Mouse (Mus musculus): Measurements from ENCODE around the gene Tab2.

Tab2 gene

GRCm38 (mm10) chr10:7956228-7957001 lies at the start of gene Tab2:
Gene Tab2 (minus strand): TSS chr10:7956230.
- DNase-seq, result peak; percentile 91

GRCm38 (mm10) chr10:7992258-7992919 lies 36.4 kb upstream of the Tab2 start:
- DNase-seq, result no peak

DNA sequence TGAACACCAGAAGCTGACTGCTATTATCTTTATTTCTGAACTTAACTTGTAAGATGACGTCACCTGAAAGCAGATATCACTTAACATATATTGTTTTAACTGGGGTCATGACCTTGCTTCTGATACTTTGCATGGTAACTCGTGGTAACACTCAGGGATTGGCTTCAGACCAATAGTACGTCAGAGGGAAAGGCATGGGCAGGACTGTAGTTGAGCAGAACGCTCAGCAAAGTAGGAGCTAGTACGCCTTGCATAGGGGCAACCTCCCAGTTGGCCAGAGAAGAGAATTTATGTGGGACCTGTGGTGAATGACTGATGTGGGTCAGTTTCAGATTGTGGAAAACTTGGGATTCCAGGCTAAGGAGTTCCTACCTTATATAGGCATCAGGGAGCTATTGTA lies 35.6 kb upstream of the Tab2 start:
- no peak for DNase-seq

GRCm38 (mm10) chr10:7987521-7987920 lies 31.5 kb upstream of the Tab2 start:
- DNase-seq, result no peak

GRCm38 (mm10) chr10:7976462-7976861 lies 20.4 kb upstream of the Tab2 start:
- no peak for DNase-seq

DNA sequence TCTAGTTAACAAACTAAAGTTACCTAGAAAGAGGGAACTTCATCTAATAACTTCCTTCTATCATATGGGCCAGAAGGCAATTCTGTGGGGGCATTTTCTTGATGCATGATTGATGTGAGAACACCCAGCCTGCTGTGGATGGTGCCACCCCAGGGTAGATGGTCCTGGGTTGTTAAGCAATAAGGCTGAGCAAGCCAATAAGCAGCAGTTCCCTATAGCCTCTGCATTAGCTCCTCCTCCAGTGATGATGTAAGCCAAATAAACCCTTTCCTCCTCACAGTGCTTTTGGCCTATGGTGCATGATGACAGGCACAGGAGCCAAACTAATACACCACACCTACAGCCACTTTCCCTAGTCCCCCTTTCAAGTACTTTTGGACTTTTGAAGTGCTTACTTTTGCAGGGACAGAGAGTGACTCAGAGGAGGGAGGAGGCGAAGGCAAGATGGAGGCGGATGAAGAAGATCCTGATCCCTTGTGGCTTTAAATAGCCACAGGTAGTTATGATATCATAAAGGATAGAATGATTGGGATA lies 12.8 kb upstream of the Tab2 start:
- DNase-seq, result no peak

DNA sequence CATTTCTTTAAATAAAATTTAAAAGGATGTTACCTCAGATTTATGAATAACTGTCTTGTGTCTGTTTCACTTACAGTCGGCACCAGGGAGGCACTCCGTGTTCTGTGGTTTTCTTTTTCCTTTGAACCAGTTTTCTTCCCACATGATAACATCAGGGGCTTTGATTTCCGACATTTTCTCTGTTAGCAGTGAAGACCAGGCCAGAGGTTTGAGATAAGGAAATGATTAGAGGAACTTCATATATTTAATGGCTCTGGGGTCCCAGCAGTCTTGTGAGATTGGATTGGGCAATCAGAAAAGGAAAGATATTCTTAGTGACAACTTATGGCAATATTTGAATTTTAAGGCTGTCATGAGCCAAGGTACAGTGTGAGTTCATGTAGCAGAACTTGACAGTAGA lies 11.1 kb upstream of the Tab2 start:
- DNase-seq, result no peak

- no peak for DNase-seq
Measured at GRCm38 (mm10) chr10:7959073-7959472, 3.0 kb upstream of the Tab2 start.

GRCm38 (mm10) chr10:7955634-7956121 lies 352 bp downstream of the Tab2 start:
- DNase-seq, result peak; percentile 64

GRCm38 (mm10) chr10:7954989-7955633 lies 919 bp downstream of the Tab2 start:
- peak; percentile 54 for DNase-seq

DNA sequence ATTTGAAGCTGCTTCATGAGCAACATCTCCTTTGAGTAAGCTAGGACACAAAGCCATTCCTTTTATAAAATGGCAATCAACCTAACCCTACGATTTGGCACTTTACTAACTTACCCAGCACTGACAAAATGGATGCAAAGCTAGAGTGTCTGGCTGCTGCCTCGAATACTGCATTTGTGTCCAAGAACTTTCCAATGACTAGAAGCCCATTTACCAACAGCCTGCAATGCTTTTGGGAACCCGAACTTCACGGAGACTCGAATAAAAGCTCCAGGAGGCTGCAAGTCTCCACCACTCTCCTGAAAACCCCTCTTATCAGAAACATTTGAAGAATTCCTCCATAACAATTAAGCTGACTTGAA lies 1.4 kb downstream of the Tab2 start:
- no peak for DNase-seq

DNA sequence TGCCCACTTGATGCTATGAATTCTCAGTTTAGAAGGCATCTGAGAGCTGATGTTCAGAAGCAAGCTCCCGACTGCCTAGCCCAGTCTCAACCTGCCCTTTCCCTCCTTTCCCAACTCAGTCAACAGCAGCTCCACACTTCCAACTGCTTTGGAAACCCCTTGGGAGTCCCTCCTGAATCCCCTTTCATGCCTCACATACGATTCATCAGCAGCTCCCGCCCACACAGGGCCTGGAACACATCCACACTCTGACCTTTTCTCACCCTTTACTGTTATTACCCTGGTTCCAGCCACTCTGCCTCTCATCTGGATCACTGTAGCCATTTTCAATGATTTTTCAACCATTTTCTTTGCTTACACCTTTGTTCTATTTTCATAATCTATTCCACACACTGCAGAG lies 13.0 kb downstream of the Tab2 start:
- no peak for DNase-seq

DNA sequence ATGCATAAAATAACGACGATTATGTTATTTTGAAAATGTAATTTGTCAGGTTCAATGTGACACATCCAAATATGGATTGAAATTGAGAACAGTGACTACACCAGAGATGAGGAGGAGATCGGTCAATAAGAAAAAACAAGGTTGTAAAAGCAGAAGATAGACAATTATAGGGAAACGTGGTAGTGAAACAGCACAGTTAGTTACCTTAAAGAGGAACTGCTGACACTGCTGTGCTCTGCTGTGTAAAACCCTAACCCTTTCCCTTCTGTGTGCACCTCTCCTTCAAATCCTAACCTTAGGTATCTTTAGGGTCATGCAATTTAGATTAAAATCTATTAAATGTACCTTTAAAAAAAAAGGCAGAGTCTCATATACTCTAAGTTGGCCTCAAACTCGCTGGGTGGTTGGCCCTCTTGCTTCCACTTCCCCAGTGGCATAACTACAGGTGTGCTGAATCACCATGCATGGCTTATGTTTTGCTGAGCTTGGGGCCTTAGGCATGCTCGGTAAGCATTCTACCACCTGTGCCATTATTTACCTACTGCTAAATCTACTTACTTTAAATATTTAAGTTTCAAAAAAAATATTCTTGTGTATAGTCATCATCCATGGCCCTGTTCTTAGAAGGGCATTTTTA lies 19.4 kb downstream of the Tab2 start:
- no peak for DNase-seq

DNA sequence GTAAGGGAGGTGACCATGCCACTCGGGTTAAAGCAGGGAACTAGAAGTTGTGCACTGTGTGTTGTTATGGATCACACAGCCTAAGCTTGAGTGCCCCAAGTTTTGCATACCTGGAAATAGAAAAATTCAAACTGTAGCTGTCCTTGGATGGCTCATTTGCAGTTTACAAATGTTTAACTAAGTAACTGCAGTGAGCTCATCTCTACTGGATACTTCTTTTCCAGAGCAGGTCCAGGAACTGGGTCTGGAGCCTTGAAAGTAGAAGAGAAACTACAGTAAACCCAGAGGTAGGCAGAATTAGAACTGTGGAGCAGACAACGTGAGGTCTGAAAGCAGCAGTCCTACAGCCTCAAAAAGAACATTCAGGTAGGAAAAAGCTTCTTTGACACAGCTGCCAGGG lies 23.1 kb downstream of the Tab2 start:
- DNase-seq, result no peak

GRCm38 (mm10) chr10:7928996-7929395 lies 27.0 kb downstream of the Tab2 start:
- no peak for DNase-seq

GRCm38 (mm10) chr10:7925481-7925880 lies 30.5 kb downstream of the Tab2 start:
- DNase-seq, result no peak

DNA sequence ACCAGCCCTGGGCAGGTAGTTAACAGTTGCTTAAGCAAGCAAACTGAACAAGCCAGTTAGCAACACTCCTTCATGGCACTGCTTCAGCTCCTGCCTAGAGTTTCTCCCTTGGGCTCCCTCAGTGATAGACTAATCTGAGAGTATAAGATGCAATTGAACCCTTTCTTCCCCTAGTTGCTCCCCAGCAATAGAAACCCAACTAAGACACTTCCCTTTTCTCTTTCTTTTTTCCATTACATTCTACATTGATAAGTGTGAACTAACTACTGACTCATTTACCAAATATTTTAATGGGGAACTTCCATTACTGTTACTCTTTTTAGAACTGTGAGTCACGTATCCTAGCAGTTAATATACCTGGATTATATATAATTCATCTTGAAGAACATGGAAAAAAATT lies 32.6 kb downstream of the Tab2 start:
- DNase-seq, result no peak

DNA sequence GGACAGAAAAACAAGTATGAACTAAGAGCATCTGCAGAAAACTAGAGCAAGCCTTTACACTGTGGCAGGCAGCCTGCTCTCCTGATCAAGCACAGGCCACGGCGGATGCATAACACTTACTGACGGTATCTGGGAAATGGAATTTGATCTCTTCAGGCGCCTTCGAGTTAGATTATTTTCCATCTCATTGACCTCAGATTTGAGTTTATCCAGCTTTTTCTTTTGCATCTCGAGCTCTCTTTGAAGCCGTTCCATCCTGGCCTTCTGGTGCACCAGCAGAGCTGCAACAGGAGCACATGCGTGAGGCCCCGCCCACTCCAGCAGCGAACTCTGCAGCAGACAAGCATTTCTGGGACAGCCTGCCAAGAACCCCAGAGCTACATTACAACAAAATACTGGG lies 44.8 kb downstream of the Tab2 start:
- DNase-seq, result peak; percentile 46

- DNase-seq, result no peak
Measured at GRCm38 (mm10) chr10:7907151-7907550, 48.9 kb downstream of the Tab2 start.

- DNase-seq, result no peak
Measured at GRCm38 (mm10) chr10:7904157-7904556, 51.9 kb downstream of the Tab2 start.

DNA sequence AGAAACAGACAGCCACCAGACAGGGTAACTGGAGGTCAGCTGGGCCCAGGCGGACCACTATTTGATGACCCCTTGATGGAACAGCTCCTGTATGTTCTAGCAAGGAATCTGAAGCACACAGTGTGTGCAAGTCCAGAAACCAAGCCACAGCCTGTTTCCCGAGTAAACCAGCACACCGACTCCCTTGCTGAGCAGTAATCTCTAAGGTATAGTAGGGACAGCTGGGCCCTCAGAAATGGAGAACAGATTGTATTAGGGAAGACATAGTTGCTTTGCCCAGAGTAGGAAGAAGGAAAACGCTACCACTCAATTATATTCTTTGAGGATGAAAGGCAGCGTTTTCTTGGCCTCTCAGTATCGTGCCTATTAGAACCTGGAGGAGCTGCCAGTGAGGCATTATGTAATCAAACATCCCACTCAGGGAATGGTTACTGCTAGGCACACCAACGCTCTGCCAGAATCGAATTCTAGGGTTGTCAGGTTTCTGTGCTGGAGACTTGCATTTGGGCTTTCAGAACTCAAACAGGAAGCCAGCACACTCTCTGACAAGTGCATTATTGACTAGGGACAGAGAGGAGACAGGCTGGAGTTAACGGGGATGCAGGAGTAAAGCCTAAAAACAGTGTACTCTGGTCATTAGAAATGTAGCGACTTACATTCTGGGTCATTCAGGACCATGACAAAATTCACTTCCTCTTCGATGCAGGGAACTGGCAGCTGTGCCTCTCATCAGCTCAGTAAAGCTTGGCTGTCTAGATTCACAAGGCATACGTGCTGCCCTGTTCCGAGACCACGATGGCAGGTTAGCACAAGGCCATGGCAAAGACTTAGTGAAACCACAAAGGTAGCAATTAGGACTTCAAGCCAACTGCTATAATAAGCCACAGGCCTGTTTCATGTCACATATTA lies 55.1 kb downstream of the Tab2 start:
- DNase-seq, result no peak

- no peak for DNase-seq
Measured at GRCm38 (mm10) chr10:7888256-7888868, 67.7 kb downstream of the Tab2 start.

All from cerebellum, adult 11-12 months (tissue).